Mouse (Mus musculus): ENCODE results near the gene Il34. TPM values are rescaled to one million over a fixed set of nuclear protein-coding genes. Genes with fewer than 3 reads are reported as not detected.

Il34 gene
- total RNA-seq (2017): not detected in 2 replicates

DNA sequence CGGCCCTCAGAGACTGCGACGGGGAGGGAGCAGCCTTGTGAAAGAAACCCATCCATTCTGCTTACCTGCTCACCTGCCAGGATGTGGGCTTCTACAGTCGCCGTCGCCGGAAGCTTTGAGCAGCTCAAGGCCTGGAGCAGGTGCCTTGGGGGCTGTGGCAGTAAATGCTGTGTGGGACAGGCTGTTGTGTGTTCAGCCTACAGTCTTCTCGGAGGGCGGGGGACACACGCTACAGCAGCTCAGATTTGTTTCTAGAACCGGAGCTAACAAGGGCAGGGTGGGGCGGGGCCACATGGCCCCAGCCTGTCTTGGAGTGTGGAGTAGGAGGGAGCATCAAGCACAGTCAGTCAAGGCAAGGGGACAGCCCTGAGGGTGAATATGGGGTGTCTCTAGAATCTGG is at the start of gene Il34:
Il34 (minus strand) TSS at position 256 of the 400 bp plus-strand sequence.
- no peak for ATAC-seq (replicated peaks; ENCODE audit: low read depth, poor library complexity, severe bottlenecking)

DNA sequence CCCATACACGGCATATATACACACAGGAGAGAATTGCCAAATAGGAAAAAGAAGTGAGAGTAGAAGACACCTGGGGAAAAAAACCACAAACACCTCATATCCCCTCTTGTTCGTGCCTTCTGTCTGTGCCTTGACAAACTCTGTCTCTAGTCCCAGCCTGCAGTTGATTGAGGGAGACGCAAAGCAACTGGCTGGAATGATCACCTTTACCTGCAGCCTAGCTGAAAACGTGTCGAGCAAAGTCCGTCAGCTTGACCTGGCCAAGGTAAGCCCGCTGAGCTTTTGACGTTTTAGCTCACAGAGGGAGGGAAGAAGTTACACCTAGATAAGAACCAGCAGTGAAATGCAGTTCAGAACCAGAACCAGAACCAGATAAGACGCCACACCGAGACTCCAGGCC is 45.5 kb upstream of the Il34 start:
- no peak for ATAC-seq (replicated peaks; ENCODE audit: low read depth, poor library complexity, severe bottlenecking)

DNA sequence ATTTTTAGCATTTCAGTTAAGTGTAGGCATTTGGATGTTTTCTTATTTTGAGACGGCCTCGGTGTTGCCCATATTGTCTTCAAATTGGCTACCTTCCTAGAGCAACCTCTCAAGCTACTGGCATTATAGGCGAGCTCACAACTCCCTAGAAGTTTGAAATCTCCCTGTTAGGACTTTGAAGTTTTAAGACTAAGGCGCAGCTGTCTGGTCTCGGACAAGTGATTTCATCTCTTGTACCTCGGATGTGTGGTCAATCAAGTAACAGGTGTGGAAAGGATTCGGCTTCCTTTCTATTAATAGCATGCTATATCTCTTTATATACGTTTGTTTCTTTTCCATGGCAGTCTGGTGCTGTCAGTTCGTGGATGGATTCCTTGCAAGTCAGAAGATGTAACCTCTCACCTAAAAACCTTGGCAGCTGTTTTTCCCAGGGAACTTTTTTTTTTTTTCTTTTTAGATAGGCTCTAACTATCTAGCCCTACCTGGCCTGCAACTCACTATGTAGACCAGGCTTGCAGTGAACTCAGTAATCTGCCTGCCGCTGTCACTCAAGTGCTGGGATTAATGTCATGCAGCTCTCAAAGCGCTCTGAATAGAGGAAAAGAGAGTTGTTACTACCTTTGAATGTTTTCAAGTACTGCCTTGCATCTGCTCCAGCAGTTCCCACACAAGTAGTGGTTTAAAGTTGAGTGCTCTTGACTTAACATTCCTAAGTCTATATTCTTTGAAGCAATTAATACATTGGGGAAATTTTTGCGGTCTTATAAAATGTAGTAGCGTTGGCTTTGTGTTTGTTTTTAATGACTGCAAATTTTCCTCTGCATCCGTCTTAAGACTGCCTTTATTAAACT is 42.1 kb upstream of the Il34 start:
- ATAC-seq (replicated peaks; ENCODE audit: low read depth, poor library complexity, severe bottlenecking): no peak

DNA sequence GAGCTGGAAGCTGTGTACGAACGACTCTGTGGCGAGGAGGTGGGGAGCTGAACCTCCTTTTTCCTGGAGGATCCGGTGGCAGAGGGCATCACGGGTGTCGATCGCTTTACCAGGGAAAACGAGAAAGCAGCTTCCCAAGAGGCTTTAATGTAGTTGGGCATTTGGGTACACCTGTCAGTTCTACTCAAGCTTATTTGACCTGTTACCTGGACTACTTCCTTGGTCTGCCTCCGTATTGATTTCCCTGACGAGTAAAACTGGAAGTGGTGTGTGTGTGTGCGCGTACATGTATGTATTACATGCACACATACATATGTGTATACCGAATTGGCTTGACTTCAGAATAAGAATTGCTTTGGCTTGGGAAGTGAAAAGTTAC is 41.4 kb upstream of the Il34 start:
- ATAC-seq (replicated peaks; ENCODE audit: low read depth, poor library complexity, severe bottlenecking): peak; percentile 29

DNA sequence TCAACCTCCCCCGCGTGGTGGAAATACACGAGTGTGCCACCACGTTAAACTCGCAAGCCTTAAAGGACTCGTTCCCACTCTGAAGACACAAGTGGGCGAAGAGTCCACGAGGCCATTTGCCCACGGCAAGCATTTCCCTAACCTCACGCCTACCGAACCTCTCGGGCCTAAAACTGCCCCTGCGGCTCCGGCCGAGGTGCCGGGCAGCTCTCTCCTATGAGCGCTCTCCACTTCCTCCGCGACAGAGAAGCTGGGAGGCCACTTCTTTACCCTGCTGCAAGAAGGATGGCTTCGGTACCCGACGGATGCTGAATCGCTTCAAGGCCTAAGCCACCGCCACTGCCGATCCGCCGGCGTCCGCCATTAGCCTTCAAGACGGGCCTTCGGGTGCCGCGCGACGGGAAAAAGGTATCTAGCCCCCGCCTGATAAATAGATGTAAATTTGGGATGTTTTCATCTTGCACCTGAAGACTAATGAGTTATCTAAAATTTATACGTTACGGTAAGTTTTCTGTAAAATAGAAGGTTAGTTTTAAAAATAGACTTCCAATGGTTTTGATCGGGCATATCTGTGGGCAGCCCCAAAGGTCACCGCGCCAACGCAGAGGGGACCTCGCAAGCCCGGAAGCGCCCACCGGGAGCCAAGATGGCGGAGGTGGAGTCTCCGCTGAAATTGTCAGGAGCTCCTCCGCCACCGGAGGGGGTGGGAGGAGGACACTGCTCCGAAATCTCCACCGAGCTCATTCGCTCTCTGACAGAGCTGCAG is 40.9 kb upstream of the Il34 start, which contains the start of the genes Cog4 and Sf3b3:
Cog4 (plus strand) TSS at position 196 of the 766 bp plus-strand sequence.
Sf3b3 (minus strand) TSS at position 383 of the 766 bp plus-strand sequence.
- peak; percentile 95 for ATAC-seq (replicated peaks; ENCODE audit: low read depth, poor library complexity, severe bottlenecking)

DNA sequence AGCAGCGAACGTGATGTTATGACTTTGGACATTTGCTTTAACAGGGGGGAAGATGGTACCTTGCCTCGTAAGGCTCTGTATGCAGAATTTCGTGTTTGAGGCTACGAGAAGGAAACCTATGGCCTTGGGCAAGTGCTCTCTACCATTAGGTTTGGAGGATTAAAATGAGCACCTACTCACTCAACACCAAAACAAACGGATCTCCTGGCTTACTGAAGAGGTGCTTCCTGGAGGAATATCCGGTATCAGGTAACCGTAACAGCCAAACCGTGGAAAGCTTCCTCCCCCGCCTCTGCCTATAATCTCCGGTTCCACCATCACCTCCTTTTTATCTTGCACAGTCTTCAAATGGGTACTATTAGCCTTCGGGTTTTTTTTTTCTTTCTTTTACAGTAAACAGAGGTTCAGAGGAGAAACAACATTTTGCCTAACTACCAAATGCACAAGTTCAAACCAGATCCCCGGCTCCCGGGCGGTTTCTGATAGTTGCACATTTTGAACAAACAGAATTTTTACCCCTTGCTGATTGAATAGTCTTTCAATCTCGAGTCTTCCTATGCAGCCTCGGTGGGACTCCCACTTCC is 40.2 kb upstream of the Il34 start:
- ATAC-seq (replicated peaks; ENCODE audit: low read depth, poor library complexity, severe bottlenecking): no peak

DNA sequence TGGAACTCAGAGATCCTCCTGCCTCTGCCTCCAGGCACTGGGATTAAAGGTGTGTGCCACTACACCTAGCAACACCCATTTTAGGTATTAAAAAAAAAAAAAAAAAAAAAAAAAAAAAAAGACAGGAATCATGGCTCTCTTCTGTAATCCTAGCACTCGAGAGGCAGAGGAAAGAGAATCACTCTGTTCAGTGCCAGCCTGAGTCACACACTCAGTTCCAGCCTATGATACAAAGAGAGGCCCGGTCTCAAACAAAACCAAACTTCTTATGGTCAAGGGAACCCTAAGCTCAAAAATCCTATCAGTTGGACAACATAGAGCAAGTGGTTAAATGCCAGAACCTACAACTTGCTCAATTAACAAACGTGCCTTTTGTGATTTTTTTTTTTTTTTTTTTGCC is 39.2 kb upstream of the Il34 start:
- ATAC-seq (replicated peaks; ENCODE audit: low read depth, poor library complexity, severe bottlenecking): no peak

DNA sequence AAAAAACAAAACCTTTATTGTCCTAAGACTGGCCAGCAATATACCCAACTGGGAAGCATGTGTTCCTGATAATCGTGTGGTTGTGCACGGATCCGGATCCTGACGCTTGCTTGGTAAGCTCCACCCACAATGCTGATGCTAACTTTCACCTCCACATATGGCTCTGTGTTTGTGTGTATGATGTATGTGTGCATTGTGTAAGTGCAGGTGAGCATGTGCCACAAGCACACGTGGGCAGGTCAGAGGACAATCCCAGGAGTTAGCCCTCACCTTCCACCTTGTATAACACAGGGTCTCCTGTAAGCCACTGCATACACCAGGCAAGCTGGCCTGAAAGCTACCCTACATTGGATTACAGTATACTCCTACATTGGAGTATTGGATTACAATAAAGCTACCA is 37.5 kb upstream of the Il34 start:
- no peak for ATAC-seq (replicated peaks; ENCODE audit: low read depth, poor library complexity, severe bottlenecking)

DNA sequence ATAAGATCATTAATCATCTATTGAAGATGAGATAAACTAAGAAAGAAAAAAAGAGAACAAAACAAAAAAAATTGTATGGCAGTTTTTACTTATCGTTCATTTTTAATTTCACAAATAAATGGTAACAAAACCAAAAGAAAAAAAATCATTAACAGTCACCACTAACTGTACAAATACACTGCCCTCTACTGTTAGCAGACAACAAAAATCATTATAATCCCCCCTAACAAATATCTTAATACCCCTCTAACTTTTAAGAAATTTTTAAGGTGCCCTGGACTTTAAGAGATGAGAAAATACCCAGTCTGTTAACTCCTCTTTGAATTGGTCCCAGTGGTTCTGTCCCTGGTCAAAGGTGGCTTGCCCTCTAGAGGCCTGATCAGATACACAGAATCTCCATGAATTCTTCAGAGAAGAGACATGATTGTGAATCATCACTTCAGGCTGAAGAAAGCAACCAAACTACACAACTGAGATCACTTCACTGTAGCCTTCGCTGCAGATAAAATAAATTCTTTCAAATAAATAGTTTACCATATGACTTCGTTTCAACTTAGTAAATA is 36.4 kb upstream of the Il34 start:
- ATAC-seq (replicated peaks; ENCODE audit: low read depth, poor library complexity, severe bottlenecking): no peak

DNA sequence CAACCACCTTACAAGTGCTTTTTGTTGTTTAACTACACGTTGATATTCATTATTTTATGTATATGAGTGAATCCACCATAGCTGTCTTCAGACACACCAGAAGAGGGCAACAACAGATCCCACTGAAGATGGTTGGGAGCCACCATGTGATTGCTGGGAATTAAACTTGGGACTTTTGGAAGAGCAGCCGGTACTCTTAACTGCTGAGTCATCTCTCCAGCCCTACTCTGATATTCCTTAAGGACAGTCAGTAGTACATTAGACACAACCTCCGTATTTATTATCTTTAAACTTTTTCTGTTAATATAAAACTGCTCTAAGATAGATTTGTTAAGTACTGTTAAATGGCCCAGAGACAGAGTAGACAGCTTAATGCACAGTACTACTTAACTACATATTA is 26.2 kb upstream of the Il34 start:
- no peak for ATAC-seq (replicated peaks; ENCODE audit: low read depth, poor library complexity, severe bottlenecking)

DNA sequence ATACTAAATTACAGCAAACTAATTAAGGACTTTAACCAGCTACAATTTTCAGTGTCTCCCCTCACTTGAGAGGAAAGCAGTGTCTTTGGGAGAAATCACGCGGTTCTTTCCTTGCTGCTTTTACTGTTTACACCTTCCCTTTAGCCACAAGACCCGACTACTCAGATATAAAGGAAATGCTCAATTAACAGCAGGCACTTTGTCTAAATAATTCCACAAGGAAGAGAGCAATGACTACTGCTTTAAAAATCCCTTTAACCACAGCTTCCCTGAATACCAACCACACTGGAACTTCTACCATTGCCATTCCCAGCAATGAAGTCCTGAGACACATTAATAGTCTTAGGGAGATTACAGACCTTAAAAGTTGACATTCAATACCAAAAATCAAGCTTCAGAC is 22.8 kb upstream of the Il34 start:
- ATAC-seq (replicated peaks; ENCODE audit: low read depth, poor library complexity, severe bottlenecking): no peak

DNA sequence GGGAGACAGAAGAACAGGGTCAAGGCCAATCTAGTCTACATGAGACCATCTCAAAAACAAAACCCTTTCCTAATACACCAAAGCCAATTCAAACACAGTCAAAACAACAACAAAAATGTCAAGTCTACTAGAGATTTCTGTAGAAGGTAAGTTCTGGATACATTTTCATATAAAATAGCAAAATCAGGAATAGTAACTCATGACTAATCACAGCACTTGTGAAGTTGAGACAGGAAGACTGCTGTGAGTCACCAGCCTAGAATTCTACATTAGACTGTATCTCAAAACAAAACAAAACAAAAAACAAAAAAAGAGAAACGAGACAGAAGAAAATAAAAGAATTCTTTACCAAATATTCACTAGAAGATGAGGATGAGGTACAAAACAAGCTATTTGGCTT is 19.1 kb upstream of the Il34 start:
- ATAC-seq (replicated peaks; ENCODE audit: low read depth, poor library complexity, severe bottlenecking): no peak

DNA sequence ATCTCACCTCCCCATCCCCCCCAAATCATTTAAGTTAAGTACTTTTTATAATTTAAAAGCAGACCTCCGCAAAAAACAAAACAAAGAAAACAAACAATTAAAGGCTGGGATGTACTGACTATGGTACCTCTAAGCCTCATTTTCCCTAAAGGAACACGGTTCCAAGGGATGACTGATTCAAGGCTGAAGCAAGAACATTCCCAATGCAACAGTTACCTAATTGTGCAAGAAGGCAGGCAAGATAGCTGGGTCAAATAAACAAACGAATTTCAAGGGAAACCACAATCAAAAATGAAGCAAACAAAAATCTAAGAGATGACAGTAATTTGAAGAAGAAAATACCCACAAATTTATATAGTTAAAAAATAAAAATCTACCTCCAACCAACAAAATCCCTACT is 16.2 kb upstream of the Il34 start:
- no peak for ATAC-seq (replicated peaks; ENCODE audit: low read depth, poor library complexity, severe bottlenecking)

DNA sequence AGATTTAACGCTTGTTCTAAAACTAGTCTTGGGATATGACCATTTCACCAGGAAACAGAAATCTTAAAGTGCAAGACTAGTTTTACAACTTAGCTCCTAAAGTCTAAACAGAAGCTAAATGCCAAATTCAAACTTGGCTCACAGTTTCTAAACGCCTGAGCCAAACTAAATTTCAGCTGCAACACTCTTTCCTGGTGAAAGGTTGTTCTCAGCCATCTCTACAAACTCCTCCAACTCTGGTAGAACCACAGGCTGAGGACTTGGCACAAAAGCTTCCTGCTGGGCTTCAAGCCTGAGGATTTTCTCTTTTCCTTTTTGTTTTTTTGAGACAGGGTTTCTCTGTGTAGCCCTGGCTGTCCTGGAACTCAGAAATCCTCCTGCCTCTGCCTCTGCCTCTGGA is 14.5 kb upstream of the Il34 start:
- no peak for ATAC-seq (replicated peaks; ENCODE audit: low read depth, poor library complexity, severe bottlenecking)

DNA sequence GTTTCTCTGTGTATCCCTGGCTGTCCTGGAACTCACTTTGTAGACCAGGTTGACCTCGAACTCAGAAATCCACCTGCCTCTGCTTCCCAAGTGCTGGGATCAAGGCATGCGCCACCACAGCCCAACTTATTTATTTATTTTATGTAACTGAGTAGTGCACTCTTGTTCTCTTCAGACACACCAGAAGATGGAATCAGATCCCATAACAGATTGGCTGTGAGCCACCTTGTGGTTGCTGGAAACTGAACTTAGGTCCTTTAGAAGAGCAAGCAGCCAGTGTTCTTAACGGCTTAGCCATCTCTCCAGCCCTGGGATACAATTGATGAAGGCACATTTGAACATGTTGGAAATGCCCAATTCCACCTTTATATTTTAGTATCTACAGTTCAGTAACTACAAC is 12.9 kb upstream of the Il34 start:
- ATAC-seq (replicated peaks; ENCODE audit: low read depth, poor library complexity, severe bottlenecking): no peak

DNA sequence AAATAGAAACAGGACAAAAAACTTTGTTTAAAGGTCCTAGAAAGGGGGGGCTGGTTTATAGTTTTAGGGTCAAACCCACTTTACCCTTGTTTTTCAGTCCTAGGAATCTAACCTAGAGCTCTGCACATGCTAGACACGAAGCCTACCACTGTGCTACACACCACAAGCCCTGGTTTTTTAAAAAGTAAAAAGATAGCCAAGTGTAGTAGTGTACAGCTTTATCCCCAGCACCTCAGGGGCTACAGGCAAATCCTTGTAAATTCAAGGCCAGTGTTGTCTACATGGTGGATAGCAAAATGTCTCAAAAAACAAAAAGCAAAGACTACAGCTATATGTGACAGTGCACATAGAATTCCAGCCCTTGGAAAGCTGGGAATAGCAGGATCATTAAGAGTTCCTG is 11.3 kb upstream of the Il34 start:
- no peak for ATAC-seq (replicated peaks; ENCODE audit: low read depth, poor library complexity, severe bottlenecking)

DNA sequence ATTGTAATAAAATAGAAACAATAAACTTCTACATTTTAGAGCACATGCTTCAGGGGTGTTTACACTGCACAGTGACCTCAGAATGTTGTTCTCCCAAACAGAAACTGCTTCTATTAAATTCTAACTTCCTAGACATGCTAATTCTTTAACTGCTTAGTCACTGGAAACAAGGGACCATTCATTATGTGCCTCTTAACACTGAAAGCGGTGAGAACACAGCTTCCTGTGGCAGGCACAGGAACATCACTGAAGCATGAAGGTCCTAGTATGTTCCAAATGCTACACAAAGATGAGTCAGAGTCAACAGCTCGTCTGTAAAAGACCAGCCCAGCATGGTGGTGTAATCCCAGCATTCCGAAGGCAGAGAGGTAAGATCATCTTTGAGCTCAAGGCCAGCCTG is 9.6 kb upstream of the Il34 start:
- no peak for ATAC-seq (replicated peaks; ENCODE audit: low read depth, poor library complexity, severe bottlenecking)

DNA sequence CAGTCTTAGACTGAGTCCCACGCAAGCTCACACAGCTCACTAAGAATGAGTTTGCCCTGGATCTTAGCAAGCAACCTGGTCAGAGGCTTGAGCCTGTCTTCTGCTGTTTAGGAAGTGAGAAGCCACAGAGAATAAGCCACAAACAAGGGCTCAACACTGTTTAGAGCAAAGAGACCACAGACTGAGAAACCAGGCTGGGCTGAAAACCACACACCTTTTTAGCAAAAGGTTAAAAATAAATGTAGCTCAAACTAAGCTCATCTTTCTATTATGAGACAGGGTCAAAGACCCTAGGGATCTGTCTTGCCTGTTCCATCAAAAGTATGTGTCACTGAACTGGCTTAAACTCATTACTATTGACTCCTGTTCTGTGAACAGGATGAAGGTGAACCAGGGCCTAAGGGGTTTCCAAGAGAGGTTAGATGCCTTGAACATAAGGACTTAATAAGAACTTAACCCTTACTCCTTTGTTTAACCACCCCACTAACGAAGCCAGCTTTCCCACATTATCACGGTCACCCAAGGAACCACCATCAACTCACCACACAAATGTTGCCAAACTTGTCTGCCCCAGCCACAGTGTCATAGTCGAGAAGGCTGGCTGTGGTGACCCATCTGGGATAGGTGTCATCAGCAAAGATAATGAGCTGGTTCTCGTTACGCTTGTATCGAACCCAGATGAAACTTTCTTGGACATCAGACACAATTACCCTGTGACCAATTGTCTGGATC is 7.5 kb upstream of the Il34 start:
- ATAC-seq (replicated peaks; ENCODE audit: low read depth, poor library complexity, severe bottlenecking): peak; percentile 36; the same call in 1 of the 2 replicates

DNA sequence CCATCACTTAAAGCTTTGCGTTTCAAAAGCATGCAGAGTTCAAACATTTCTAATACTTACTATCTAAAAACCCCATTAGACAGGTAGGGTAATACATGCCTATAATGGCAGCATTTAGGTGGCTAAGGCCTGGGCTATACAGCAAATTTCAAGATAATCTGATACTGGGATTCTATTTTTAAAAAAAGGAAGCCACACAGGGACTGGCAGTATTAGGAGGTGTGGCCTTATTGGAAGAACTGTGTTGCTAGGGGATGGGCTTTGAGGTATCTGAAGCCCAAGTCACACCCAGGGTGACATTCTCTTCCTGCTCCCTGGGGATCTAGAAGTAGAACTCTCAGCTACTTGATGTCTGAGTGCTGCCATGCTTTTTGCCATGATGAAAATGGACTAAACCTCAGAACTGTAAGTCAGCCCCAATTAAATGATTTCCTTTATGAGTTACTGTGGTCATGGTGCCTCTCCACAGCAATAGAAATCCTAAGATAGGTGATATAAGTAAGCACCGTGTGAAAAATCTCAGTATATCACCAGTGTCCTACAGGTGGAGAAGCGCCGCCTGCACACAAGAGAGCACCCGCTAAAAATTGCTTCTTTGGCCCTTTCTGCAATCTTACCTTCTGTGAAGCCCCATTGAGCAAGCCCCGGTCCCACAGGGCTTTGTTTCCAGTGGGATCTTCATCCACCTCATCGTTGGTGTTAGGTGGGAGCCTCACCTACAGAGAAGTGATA is 6.8 kb upstream of the Il34 start:
- no peak; the same call in 1 of the 2 replicates for ATAC-seq (replicated peaks; ENCODE audit: low read depth, poor library complexity, severe bottlenecking)
